Mouse (Mus musculus) liver, embryonic 12.5 days (tissue): Measurements from ENCODE around the gene Ttc30b. TPM values are rescaled to one million over a fixed set of nuclear protein-coding genes. Genes with fewer than 3 reads are reported as not detected.
"Not testable (repeated sequence)": the region's sequence is repeated elsewhere in the genome, so short reads cannot be mapped to it uniquely, and the experiment has no call there.

Source experiments
- ATAC-seq: fragments of 200-750 bp; cut with Nextera tagmentation; 2 replicates; pipeline ENCODE4 v1.8.0; 2017; ENCODE audit warnings: moderate number of reproducible peaks, mild to moderate bottlenecking, moderate library complexity
- H3K27ac ChIP-seq: fragments of 300-500 bp; sonication (generic); 2 replicates; pipeline ENCODE4 v1.5.1; 2016; ENCODE audit warnings: mild to moderate bottlenecking
- H3K27me3 ChIP-seq: fragments of 300-500 bp; sonication (generic); replicated peaks from 2 replicates; pipeline ENCODE4 v1.6.1; 2016; ENCODE audit warnings: mild to moderate bottlenecking, moderate library complexity
- H3K36me3 ChIP-seq: fragments of 300-500 bp; sonication (generic); 2 replicates; pipeline ENCODE4 v1.6.1; 2016; ENCODE audit warnings: mild to moderate bottlenecking, moderate library complexity
- H3K4me1 ChIP-seq: fragments of 300-500 bp; sonication (generic); 2 replicates; pipeline ENCODE4 v1.6.1; 2016
- H3K4me2 ChIP-seq: fragments of 300-500 bp; sonication (generic); 2 replicates; pipeline ENCODE4 v1.6.1; 2016; ENCODE audit warnings: mild to moderate bottlenecking, moderate library complexity
- H3K4me3 ChIP-seq: fragments of 300-500 bp; sonication (generic); 2 replicates; pipeline ENCODE4 v1.5.1; 2016; ENCODE audit warnings: mild to moderate bottlenecking, moderate library complexity
- H3K9ac ChIP-seq: fragments of 300-500 bp; sonication (generic); 2 replicates; pipeline ENCODE4 v1.6.1; 2016; ENCODE audit warnings: mild to moderate bottlenecking, moderate library complexity
- H3K9me3 ChIP-seq: fragments of 300-500 bp; sonication (generic); replicated peaks from 2 replicates; pipeline ENCODE4 v1.6.1; 2016; ENCODE audit warnings: mild to moderate bottlenecking, moderate library complexity
- WGBS: fragments of 180-500 bp; shearing (Covaris S2); methylation state at CpG from one replicate; pipeline ENCODE4 v1.1.7; 2016; ENCODE audit not compliant: insufficient replicate concordance; 5-methylcytosine and 5-hydroxymethylcytosine counted together
- polyA plus RNA-seq: library from polyadenylated mRNA; unstranded; fragments of >200 nt; fragmentation: Nextera tagmentation; extraction: Ambion mirVana; gene quantifications from 2 replicates; pipeline ENCODE4 v1.2.1, GENCODE M21; 2016

Gene Ttc30b
- polyA plus RNA-seq, 1 experiment from 2014 or later: 0.81 TPM

DNA sequence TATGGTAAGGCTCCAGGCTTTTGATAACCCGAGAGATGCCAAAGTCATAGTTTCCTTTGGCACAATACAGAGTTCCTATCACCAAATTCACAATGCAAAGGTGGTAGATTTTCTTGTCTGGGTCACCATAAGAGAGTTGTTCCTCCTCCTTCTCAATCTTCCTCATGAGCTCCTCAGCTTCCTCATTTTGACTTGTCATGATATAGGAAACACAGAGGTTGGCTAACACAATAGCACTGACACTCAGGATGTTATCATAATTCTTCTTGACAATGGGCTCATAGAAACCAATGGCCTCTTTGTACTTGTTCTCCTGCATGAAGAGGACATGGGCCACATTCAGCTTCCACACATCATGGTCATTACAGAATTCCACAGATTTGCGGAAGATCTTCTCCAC lies 1.7 kb downstream of the Ttc30b start:
- 83% methylated on average over 2 of the region's 2 CpGs for WGBS
- not testable (repeated sequence) for H3K4me2 ChIP-seq, H3K4me1 ChIP-seq, H3K36me3 ChIP-seq, H3K9ac ChIP-seq, H3K4me3 ChIP-seq, H3K9me3 ChIP-seq, H3K27ac ChIP-seq, ATAC-seq, H3K27me3 ChIP-seq

DNA sequence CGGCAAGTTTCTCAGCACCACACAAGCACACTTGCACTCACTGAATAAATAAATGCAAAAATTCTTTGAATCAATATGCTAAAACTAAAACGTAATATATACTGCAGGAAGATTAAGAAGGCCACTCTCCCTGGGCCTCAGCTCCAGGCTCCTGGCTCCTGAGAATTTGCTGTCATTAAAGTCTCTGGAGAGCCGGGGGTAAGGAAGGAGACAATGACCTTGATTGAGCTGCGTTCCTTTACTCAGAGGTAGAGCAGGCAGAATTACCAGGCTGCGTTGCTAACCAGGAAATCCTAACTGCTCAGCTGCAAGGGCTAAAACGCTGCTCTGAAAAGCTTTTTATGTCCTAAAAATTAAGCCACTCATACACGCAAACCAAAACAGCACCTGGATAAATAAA lies 4.8 kb downstream of the Ttc30b start:
- Histone ChIP-seq H3K4me2 (no peak overlapping the region), H3K36me3 (peaks cover 19% of the 10 kb centered on the region), H3K27ac (no peak overlapping the region), H3K9me3 (no peaks in the 10 kb centered on the region), H3K27me3 (no peaks in the 10 kb centered on the region), H3K4me3 (no peak overlapping the region), H3K4me1 (peaks cover 3% of the 10 kb centered on the region; the same call in 1 of the 2 replicates), H3K9ac (no peak overlapping the region)
- 58% methylated on average over 7 of the region's 7 CpGs for WGBS
- ATAC-seq: no peak

DNA sequence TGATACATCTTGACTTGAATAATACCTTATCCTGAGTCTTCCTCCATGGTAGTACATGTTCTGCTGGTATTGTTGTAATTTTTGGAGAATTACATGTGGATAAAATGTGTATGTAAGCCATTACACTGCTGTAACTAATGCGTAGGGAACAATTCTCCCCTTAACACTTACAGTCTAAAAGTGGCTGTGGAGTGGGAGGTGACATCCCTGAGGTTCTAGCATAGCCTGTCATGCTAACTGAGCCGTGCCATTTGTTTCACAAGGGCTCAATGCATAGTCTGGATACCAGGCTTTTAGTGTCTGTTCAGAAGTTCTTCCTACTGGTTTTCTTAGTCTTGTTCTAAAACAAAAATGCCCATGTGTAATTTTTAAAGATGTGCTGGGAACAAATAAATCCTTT lies 7.4 kb downstream of the Ttc30b start:
- Histone ChIP-seq H3K27me3 (no peaks in the 10 kb centered on the region), H3K4me2 (no peak overlapping the region), H3K9me3 (no peaks in the 10 kb centered on the region), H3K36me3 (peaks cover 35% of the 10 kb centered on the region), H3K9ac (no peak overlapping the region), H3K4me1 (no peaks in the 10 kb centered on the region; the same call in 1 of the 2 replicates), H3K4me3 (no peak overlapping the region), H3K27ac (no peak overlapping the region)
- no peak for ATAC-seq
- WGBS: 78% methylated on average over 2 of the region's 2 CpGs

DNA sequence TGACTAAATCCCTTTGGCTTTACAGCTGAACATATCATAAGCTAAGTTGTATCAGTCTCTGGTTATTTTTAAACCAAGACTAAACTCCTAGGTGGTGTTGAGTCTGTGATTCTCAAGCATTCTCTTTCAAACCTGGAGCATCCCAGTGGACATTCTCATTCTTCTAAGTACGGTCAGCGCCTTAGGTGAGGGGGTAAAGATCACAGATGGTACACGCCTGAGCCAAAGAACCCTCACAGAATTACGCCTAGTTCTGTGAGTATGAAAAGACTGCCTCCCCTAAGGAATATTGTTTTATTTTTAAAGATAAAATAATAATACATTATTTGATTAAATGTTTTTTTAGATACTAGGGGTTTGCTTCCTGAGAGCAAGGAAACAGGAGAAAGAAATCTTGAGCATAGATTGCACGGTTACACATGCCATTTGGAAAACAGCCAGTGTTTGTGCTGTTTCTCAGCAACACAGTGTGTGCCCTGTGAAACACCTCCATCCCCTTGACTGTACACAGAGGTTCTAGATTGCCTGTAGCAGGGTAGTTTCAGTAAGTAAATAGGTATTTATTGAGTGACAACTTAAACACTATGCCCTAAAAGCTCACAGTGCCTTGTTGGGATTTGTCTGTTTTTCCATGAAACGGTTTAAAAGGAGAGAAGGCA lies 8.5 kb downstream of the Ttc30b start:
- Histone ChIP-seq H3K4me1 (no peaks in the 10 kb centered on the region; the same call in 1 of the 2 replicates), H3K9ac (no peak overlapping the region), H3K4me3 (no peak overlapping the region), H3K9me3 (no peaks in the 10 kb centered on the region), H3K4me2 (no peak overlapping the region), H3K36me3 (peaks cover 35% of the 10 kb centered on the region), H3K27ac (no peak overlapping the region), H3K27me3 (no peaks in the 10 kb centered on the region)
- no peak for ATAC-seq
- 87% methylated on average over 6 of the region's 6 CpGs for WGBS

DNA sequence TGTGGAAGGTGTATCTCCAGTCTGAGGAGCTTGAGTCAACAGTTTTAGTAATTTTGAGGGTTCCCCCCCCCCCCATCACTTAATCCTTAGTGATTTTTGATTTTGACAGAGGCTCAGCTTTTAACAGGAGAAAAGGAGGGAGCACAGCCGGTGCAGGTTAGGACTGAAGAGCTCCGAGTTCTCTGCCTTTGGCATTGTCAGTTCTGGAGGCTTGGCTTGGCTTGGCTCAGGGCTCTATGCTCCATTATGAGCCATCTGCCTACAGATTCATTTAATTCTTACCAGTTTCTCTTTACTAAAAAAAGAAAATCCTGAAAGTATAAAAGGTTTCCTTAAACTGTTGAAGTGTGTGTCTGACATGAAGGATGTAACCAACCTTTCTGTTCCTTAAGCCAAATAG lies 9.2 kb downstream of the Ttc30b start:
- 75% methylated on average over 2 of the region's 2 CpGs for WGBS
- no peak for ATAC-seq

DNA sequence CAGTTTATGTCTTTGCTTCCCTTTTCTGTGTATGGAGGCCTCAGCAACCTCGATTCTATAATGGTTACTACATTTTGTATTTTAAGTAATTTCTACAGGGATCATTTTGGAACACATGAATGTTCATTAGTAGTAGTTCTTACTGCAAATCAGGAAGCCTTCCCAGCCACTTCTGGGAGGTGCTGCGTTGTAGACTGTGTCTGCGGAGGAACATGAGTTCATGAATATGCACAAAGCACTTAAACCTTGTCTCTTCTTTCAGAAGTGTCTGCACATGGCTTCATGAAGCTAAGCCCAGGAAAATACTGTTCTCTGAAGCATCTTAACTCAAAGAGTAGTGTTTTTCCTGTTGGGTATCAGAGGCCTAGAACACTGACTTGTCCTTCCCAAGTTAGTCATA lies 10.4 kb downstream of the Ttc30b start:
- H3K4me3 ChIP-seq: no peak overlapping the region
- WGBS: 87% methylated on average over 3 of the region's 3 CpGs
- H3K27ac ChIP-seq: no peak overlapping the region
- H3K9ac ChIP-seq: no peak overlapping the region
- H3K4me2 ChIP-seq: no peak overlapping the region
- H3K4me1 ChIP-seq: no peaks in the 10 kb centered on the region
- no peak for ATAC-seq
- no peaks in the 10 kb centered on the region for H3K27me3 ChIP-seq
- peaks cover 39% of the 10 kb centered on the region for H3K36me3 ChIP-seq
- no peaks in the 10 kb centered on the region for H3K9me3 ChIP-seq

More for the DNA sequence above, 9.2 kb downstream of the Ttc30b start:
- Histone ChIP-seq H3K4me1 (no peaks in the 10 kb centered on the region; the same call in 1 of the 2 replicates), H3K36me3 (peaks cover 36% of the 10 kb centered on the region), H3K9ac (no peak overlapping the region), H3K9me3 (no peaks in the 10 kb centered on the region), H3K4me3 (no peak overlapping the region), H3K27me3 (no peaks in the 10 kb centered on the region), H3K27ac (no peak overlapping the region), H3K4me2 (no peak overlapping the region)

DNA sequence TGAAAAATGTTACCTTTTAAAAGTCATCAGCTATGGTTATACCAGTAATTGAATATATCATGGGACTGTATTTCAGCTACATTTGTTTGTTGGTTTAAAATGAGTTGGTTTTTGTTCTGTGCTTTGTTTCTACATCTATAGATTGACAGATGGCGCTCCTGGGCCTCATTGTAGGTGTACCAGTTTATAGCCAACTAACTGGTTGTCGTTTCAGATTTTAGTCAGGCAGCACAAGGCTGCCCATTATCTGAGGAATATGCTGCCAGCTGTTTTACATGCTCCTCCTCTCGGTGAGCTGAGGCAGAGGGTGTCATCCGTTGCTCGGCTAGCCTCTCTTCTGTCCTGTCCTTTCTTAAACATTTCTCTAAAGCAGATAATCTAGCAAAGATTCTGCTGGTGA lies 12.3 kb downstream of the Ttc30b start:
- ATAC-seq: no peak
- WGBS: 82% methylated on average over 5 of the region's 5 CpGs
- no peaks in the 10 kb centered on the region for H3K27me3 ChIP-seq
- H3K4me2 ChIP-seq: no peak overlapping the region
- no peak overlapping the region for H3K9ac ChIP-seq
- H3K4me3 ChIP-seq: no peak overlapping the region
- no peak overlapping the region for H3K27ac ChIP-seq
- H3K36me3 ChIP-seq: peaks cover 38% of the 10 kb centered on the region
- no peaks in the 10 kb centered on the region for H3K9me3 ChIP-seq
- no peaks in the 10 kb centered on the region for H3K4me1 ChIP-seq

DNA sequence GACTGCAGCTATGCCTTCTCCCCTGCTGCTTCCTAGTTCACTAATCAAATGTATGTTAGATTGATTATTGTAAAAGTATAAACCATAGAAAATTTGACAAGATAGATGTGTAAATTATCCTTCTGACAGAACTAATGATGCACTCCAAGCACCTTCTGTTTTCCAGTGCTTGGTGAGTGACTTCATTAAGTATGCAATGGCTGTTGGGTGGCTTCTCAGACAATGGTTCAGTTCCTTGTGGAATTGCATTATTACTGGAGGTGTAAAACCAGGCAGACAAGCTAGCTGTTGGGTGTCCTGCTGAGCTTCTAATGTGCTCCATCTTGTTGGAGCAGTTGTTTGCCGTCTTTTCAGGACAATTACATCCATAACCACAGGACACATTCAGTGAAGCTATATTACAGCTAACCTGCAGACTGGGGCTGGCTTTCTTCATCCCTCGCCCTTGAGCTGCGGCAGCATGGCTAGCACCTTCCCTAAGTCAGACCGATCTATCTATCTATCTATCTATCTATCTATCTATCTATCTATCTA lies 14.5 kb downstream of the Ttc30b start:
- Histone ChIP-seq H3K4me2 (no peak overlapping the region), H3K4me1 (no peaks in the 10 kb centered on the region), H3K4me3 (no peak overlapping the region), H3K9me3 (no peaks in the 10 kb centered on the region), H3K36me3 (peaks cover 27% of the 10 kb centered on the region), H3K27me3 (no peaks in the 10 kb centered on the region), H3K27ac (no peak overlapping the region), H3K9ac (no peak overlapping the region)
- no peak for ATAC-seq
- WGBS: 87% methylated on average over 4 of the region's 4 CpGs

DNA sequence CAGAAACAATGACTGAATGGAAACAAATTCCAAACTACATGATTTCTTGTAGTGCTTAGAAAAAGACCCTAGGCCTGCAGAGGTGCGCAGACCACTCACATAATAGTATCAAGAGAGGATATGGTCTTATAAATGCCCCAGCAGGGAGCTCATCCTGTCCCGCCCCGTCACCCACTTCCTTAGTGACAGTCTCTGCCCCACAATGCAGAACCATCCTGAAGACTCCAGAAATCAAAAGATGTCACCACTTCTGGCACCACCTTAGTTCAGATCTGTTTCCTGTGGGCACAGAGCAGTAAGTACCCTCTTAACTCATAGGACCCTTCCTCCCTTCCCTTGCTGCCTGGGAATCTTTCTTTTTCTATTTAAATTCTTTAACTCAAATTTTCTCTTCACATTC lies 23.3 kb downstream of the Ttc30b start:
- 82% methylated on average over 3 of the region's 3 CpGs for WGBS
- no peak overlapping the region for H3K27ac ChIP-seq
- no peak for ATAC-seq

DNA sequence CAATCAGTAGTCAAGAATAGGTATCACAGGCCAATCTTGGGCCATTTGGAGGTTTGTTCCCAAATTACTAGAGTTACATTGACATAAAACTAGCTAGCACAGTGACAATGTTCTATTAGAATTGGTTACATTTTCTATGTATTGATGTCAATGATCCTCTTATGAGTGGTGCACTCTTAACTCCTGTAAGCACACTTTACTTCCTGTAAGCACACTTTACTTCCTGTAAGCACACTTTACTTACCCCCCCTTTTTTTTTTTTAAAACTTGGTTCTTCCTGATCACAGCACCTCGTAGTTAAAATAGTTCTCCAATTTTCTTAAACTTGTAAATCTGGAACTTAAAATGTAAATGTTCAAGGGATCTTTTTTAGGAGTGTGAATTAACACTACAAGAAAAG lies 31.2 kb downstream of the Ttc30b start:
- H3K27me3 ChIP-seq: no peaks in the 10 kb centered on the region
- no peak overlapping the region for H3K4me3 ChIP-seq
- no peak overlapping the region for H3K9ac ChIP-seq
- no peaks in the 10 kb centered on the region for H3K9me3 ChIP-seq
- H3K36me3 ChIP-seq: peaks cover 65% of the 10 kb centered on the region
- no peak overlapping the region for H3K27ac ChIP-seq
- no peaks in the 10 kb centered on the region for H3K4me1 ChIP-seq
- no peak overlapping the region for H3K4me2 ChIP-seq
- 68% methylated on average over 1 of the region's 1 CpGs for WGBS
- ATAC-seq: no peak

More for the DNA sequence above, 23.3 kb downstream of the Ttc30b start:
- Histone ChIP-seq H3K36me3 (peaks cover 48% of the 10 kb centered on the region), H3K9me3 (no peaks in the 10 kb centered on the region), H3K4me3 (no peak overlapping the region), H3K27me3 (no peaks in the 10 kb centered on the region), H3K4me2 (no peak overlapping the region), H3K9ac (no peak overlapping the region), H3K4me1 (no peaks in the 10 kb centered on the region)

DNA sequence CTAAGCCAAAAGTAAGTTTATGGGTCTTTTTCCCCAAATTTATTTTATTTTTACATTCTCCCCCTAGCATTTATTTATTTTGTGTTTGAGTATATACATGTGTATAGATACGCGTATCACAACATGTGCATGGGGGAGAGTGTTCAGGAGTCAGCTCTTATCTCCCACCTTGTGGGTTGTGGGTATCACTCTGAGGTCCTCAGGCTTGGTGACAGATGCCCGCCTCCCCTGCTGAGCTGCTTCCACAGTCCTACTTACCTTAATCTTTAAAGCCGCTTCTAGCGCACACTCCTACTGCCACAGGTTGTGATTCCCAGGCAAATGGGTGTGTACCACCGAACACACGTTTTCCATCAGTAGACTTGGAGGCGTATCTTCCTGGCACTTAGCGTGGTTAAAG lies 36.5 kb downstream of the Ttc30b start:
- Histone ChIP-seq H3K4me3 (no peak overlapping the region), H3K9ac (no peak overlapping the region), H3K36me3 (peaks cover 42% of the 10 kb centered on the region), H3K9me3 (no peaks in the 10 kb centered on the region), H3K4me2 (no peak overlapping the region), H3K4me1 (no peaks in the 10 kb centered on the region), H3K27me3 (no peaks in the 10 kb centered on the region), H3K27ac (no peak overlapping the region)
- no peak for ATAC-seq
- 73% methylated on average over 9 of the region's 9 CpGs for WGBS

DNA sequence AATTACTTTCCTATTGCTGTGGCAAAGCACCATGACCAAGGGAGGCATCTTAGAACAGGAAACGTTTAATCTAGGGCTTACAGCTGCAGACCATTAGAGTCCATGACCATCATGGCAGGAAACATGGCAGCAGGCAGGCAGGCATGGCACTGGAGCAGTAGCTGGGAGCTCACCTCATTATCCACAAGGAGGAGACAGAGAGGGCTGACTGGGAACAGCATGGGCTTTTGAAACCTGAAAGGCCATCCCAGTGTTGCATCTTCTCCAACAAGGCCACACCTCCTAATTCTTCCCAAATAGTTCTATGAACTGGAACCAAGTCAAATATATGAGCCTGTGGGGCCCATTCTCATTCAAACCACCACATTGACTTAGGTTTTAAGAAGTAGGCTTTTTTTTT lies 38.1 kb downstream of the Ttc30b start:
- Histone ChIP-seq H3K36me3 (peaks cover 43% of the 10 kb centered on the region), H3K4me3 (no peak overlapping the region), H3K27ac (no peak overlapping the region), H3K4me2 (no peak overlapping the region), H3K9me3 (no peaks in the 10 kb centered on the region), H3K4me1 (no peaks in the 10 kb centered on the region), H3K9ac (no peak overlapping the region), H3K27me3 (no peaks in the 10 kb centered on the region)
- ATAC-seq: no peak
- 75% methylated on average over 1 of the region's 1 CpGs for WGBS

DNA sequence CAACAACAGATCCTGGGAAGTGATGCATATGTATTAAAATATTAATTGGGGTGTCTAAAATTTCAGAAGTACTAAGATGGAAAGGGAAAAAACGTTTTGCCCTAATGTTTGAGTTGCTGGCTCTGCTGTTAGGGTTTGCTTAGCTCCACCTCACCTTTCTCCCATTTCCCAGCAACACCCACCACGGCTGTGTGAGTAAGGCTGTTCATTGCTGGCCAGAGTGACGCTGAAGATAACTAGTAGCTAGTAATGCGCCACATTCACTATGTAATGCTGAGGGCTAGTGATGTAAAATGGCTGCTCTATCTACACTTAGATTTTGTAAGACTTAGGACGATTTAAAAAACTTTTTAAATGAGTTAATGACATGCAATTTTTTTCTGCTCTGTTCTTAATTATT lies 42.7 kb downstream of the Ttc30b start:
- peaks cover 27% of the 10 kb centered on the region for H3K36me3 ChIP-seq
- H3K9me3 ChIP-seq: no peaks in the 10 kb centered on the region
- no peaks in the 10 kb centered on the region for H3K27me3 ChIP-seq
- H3K27ac ChIP-seq: no peak overlapping the region
- 75% methylated on average over 5 of the region's 5 CpGs for WGBS
- no peak overlapping the region for H3K9ac ChIP-seq
- no peak overlapping the region for H3K4me2 ChIP-seq
- H3K4me3 ChIP-seq: no peak overlapping the region
- no peaks in the 10 kb centered on the region for H3K4me1 ChIP-seq
- ATAC-seq: no peak
